Mouse (Mus musculus) cerebellum, postnatal 14 days (tissue): Measurements from ENCODE around the gene Evi5.
A peak's percentile ranks its signal among the peaks of the same experiment; 100 is the strongest.

ENCODE experiments used
- DNase-seq, 2 experiments: peaks; one replicate each; pipeline ENCODE4 v3.0.0; 2021; ENCODE audit warnings: mixed read lengths in 2 of 2

Gene Evi5

GRCm38 (mm10) chr5:107874561-107875260, at the start of gene Evi5:
TSS of gene Evi5 (minus strand) at chr5:107875107.
- no peak for DNase-seq

DNA sequence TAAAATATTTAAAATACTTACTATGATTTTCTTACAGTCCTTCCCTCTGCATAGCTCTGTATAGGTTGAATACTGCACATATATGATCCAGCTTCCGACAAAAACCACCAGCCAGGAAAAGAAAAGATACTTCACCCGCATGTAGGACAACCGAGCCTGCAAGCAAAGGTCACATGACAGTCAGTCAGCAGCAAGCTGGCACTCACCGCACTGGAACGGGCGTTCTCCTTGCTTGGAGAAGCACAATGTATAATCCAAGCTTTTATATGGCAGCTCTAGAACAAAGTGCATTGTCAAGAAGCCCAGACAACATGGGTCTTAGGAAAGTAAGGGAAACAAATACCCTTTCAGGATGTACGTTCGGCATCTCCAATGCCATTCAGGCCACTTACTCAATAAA, 49.7 kb upstream of the Evi5 start:
- DNase-seq: peak; percentile 55 to 64

DNA sequence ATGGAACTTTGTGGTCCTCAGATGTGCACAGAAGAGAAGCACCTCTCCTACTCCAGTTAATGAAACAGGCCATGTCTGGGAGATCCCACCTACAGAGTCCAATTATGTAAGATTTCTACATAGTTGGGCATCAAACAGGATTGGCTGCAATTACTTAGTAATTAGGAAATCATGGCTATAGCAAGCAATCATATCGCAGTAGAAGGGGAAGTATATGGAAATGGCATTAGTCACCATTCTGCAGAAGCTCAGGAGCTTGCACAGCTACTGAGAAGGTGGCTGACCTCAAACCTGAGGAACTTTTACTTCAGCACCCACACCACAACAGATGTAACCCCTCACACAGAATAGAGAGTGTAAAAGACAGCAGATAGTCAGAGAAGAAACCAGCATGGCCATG, 47.9 kb upstream of the Evi5 start:
- no peak for DNase-seq

DNA sequence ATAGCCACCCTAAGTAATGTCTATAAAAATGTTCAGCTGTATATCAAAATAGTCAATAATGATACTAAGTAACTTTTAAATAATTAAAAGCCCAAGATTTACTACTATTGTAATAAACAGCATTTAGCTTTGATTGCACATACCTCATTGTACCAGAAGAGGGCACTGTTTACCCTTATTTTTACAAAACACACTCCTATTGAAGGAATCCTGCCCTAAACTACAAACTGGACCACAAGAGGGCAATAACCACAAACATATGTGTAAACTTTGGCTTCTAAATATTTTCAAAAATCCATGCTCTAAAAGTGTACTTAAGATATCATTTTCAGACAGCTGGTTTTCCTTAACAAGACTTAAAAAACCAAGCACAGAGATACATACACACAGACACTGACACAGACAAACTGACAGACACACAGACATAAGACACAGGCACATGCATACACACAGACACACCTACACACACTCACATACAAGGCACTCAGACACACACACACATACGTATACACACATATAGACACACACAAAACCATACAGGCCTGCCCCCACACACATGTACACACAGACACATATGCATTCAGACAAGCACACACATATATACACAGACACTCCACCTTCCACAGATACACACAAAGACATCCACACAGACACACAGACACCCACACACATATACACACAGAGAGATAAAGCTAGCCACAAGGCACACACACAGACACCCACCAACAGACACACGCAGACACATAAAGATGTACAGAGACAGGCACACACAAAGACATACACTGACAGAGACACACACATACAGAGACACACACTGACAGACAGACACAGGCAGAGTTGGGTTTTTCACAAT, 46.7 kb upstream of the Evi5 start:
- DNase-seq: peak; percentile 74 to 79

GRCm38 (mm10) chr5:107915280-107915679, 40.4 kb upstream of the Evi5 start:
- no peak for DNase-seq

- DNase-seq: no peak
These were observed 36.1 kb upstream of the Evi5 start for GRCm38 (mm10) chr5:107911012-107911411.

GRCm38 (mm10) chr5:107910084-107910616, 35.2 kb upstream of the Evi5 start:
- DNase-seq: no peak

DNA sequence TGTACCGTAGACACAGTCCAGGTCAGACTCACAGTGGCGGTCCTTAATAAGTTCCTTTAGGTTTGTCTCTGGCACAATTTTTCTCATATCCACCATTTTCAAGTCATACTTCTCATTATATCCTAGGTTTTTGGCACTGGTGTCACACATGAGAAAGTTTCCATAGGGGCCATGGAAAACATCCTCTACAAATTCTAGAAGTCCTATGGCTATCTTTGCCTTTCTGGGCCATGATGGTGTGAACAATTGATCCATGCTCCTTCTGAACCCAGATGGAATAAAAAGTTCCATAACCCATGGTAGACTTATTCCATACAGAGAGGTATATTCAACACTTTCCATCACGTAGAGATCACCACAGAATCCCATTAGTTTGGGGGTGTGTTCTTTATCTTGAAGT, 34.8 kb upstream of the Evi5 start:
- no peak for DNase-seq

GRCm38 (mm10) chr5:107908514-107909110, 33.7 kb upstream of the Evi5 start:
- no peak for DNase-seq

- DNase-seq: no peak
These were observed 29.4 kb upstream of the Evi5 start for GRCm38 (mm10) chr5:107904325-107904724.

DNA sequence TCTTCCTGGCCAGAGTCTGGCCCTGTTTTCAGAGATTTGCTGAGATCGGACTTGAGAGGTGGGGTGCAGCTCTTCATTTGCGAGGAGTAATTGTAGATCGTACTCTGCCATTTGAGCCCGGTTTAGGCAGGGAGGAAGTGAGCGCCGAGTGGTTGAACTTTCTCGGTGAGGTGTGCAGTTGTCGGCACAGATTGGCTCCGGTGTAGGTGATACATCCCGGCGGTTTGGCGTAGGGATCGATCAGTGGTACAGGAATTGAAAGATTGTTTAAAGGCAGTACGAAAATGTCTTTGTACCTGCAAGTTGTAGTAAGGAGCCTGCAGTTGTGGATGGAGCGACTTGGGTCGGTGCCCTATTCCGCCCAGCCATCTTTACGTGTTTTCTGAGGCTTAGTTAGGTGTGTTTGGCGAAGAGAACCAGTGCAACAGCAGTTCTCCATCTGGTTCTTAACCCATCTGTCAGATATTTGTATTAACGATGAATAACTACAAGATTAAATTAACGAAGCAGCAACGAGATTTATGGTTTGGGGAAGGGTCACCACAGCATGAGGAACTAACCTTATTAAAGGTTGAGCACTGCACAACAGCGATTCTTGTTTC, 26.2 kb upstream of the Evi5 start:
- DNase-seq: peak in 1 of 2 experiments; percentile 47

GRCm38 (mm10) chr5:107900206-107901013, 25.5 kb upstream of the Evi5 start, which contains the start of gene Rpl5:
TSS of gene Rpl5 (plus strand) at chr5:107900502.
- DNase-seq: peak; percentile 98

GRCm38 (mm10) chr5:107896265-107896664, 21.4 kb upstream of the Evi5 start:
- DNase-seq: no peak

GRCm38 (mm10) chr5:107894676-107895075, 19.8 kb upstream of the Evi5 start:
- DNase-seq: no peak

DNA sequence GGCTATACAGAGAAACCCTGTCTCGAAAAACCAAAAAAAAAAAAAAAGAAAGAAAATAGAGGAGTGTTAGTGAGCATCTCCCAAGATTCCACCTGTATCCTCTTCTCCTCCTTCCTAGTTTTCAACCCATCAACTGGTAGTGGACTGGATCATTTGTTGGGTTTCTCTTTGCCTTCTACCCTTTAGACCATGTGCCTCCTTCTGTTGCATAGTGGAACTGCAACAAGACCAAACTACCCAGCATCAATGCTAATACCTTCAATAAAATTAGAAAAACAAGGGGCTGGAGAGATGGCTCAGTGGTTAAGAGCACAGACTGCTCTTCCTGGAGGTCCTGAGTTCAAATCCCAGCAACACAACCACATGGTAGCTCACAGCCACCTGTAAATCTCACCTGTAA, 16.6 kb upstream of the Evi5 start:
- peak; percentile 24 to 57 for DNase-seq

DNA sequence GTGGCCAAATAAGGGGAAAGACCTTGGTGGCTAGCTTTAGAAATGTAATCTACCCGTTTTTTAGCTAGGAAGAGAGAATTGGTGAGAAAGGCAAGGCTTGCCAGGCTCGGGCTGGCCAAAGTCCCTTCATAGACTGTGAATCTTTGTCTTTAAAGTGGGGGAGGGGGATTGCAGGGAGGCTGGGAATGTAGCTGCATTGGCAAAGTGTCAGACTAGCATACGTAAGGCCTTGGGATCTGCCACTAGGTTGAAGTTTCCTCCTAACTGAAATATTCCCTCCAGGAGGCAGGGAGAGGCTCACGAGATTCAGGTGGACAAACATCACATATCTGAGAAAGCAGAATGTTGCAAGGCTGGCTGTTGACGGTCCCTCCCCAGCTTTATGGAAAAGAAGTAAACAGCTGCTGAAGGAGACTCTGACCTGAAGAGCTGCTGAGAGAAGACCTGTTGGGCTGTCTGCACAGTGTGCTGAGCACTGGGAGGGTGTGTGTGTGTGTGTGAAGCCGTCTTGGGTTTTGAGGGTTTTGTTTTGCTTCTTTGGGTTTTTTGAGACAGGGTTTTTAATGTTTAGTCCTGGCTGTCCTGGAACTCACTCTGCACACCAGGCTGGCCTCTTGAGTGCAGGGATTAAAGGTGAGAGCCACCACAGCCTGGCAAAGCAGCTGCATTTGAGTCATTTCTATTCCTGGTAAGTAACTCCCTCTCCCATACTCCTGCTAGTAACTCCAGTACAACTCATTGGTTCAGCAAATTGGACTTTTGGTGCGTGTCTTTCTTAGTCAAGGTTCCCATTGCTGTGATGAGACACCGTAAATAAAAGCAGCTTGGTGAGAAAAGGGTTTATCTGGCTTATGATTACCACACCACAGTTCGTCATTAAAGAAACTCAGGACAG, 15.3 kb upstream of the Evi5 start:
- DNase-seq: no peak

DNA sequence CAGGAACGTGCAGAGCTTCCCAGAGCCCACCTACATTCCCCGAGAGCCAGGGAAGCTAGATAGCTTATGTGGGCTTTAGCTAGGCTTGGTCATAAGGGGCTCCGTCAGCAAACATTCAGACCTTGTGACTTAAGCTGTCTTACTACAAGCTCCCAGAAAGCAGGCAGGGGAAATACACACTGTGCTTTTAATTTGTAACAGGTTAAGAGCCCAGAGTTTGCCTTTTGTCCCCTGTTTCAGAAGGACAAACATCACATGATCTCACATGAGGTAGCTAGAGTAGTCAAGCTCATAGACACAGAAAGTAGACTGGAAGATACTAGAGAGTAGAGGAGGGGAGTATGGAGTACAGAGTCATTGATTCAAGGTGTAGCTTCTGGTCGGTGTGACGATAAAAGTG, 5.8 kb upstream of the Evi5 start:
- DNase-seq: no peak

DNA sequence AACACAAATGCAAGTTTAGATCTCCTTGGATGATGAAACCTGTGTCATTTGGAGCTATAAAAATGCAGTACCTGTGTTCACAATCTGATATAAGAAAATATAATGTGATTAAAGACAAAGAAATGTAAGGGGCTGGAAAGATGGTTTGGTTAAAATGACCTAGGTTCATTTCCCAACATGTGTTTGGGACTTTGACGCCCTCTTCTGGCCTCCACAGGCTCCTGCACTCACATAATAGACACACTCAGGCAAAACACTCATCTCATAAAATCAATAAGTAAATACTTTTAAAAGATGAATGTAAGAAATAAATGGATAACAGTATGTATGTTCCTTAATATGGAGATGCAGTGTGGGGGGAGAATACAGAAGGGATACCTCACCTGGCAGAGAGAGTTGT, 2.1 kb upstream of the Evi5 start:
- DNase-seq: no peak

- no peak for DNase-seq
These were observed 329 bp upstream of the Evi5 start for GRCm38 (mm10) chr5:107875261-107875611.

DNA sequence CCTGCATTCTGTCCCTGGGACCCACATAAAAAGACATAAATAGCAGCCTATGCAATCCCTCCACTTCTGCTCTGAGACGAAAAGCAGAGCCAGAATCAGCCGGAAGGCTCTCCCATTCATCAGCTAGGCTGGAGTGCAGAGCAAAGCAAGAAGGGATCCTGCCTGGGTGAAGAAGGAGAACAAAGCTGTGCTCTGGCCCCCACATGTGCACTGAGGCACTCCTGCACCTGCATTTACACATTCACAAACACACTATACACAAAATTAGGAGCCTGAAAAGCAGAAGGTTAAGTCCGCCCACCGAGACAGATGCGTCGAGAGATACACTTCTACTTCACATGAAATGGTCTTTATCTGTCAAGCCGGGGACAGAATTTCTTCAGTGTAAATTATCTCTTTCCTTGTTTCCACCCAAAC, 1.0 kb downstream of the Evi5 start:
- no peak for DNase-seq

DNA sequence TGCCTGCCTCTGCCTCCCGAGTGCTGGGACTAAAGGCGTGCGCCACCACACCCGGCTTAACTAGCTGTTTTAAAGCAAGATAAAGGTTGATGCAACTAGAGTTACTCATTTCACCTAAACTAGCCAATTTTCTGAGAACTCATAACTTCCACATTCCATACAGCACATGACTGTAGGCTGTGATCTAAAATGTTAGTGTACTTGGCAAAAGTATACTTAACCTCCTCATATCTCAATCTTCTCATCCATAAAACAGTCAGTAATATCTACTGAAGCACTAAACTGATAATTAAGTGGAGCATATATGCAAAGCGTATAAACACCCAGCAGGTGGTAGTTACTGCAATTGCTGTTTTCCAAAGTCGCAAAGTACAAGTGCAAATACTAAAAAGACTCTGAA, 1.6 kb downstream of the Evi5 start:
- no peak for DNase-seq
